Mouse (Mus musculus): ENCODE data around the gene Dusp7.

DNA sequence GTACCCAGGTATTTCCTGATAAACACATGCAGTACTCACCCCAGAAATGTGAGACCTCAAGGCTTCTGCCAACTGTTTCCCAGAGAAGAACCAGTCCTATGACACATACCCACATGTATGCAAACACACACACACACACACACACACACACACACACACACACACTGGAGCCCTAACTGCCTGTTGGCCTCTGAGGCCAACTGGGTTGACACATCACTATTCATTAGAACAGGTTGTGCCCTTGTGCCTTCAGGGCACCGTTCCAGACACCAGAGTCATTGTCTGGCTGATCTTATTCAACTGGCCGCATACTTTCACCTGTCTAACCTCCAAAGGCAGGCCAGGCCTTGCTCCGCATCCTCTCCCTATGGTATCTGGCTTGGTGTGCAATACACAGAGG lies 43.8 kb downstream of the Dusp7 start:
- TF ChIP-seq POLR2A (IDR thresholded peaks at IDR 0.05; ENCODE audit: borderline replicate concordance, low read depth, low read length): no peak
- TF ChIP-seq CTCF (IDR thresholded peaks at IDR 0.05; ENCODE audit: low read depth, low read length): no peak
